Mouse (Mus musculus): Measurements from ENCODE around the gene Tpbg. TPM values are rescaled to one million over a fixed set of nuclear protein-coding genes. Genes with fewer than 3 reads are reported as not detected.

Gene Tpbg
- total RNA-seq, 2 experiments from 2014 or later, result 1.3 to 1.4 TPM

Other genes starting within 250 kb of the Tpbg start
- 10 to 100 TPM; 24.0 to 43.4 TPM for gene Ibtk, start 93.0 kb upstream of the Tpbg start, total RNA-seq (2021)

Measured in adrenal gland, adult 18-20 months (tissue).